Mouse (Mus musculus): ENCODE measurements around the gene Nlrp9b. TPM values are rescaled to one million over a fixed set of nuclear protein-coding genes. Genes with fewer than 3 reads are reported as not detected.
"Not testable (repeated sequence)": the region's sequence is repeated elsewhere in the genome, so short reads cannot be mapped to it uniquely, and the experiment has no call there.

Nlrp9b gene
- not detected in 2 replicates for polyA plus RNA-seq (2015; fragmentation: Nextera tagmentation; extraction: Ambion mirVana)

GRCm38 (mm10) chr7:19991165-19991564 lies at the start of gene Nlrp9b:
TSS of gene Nlrp9b (plus strand) at chr7:19991465.
- not testable (repeated sequence) for H3K4me3 ChIP-seq (ENCODE audit: low read depth, low read length); H3K36me3 ChIP-seq (ENCODE audit: control insufficient read depth, insufficient read depth, low read length); H3K27me3 ChIP-seq (ENCODE audit: control insufficient read depth, insufficient read depth, low read depth, low read length); H3K4me1 ChIP-seq (ENCODE audit: control insufficient read depth, insufficient read depth, low read length); ATAC-seq; H3K9ac ChIP-seq (ENCODE audit: low read depth, low read length); H3K27ac ChIP-seq (ENCODE audit: low read length); H3K4me2 ChIP-seq (ENCODE audit: low read length); H3K9me3 ChIP-seq (replicated peaks; ENCODE audit: control insufficient read depth, low read length, poor library complexity, severe bottlenecking)
- WGBS, result 66% methylated on average over 8 of the region's 8 CpGs

DNA sequence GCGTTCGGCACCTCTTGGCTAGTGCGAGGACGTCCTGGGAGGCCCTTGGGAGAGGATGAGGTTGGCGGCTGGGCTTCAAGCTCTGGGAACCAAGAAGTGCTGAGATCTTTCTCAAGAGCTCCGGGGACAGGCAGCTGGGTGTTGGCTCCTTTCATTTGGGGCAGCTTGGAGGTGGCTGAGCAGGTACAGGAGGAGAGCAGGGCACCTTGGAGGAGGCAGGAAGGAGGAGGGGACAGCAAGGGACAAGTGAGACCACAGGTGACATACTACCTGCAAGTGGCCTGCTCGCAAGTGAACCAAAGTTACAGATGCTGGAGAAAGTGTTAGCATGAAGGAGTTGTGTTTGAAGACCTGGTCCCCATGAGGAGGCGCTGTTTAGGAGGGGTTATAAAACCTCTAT lies 46.6 kb upstream of the Nlrp9b start:
- no peak overlapping the region for H3K27ac ChIP-seq (ENCODE audit: low read length)
- no peaks in the 10 kb centered on the region for H3K9me3 ChIP-seq (replicated peaks; ENCODE audit: control insufficient read depth, low read length, poor library complexity, severe bottlenecking)
- ATAC-seq, result no peak
- H3K4me1 ChIP-seq (ENCODE audit: control insufficient read depth, insufficient read depth, low read length), result no peaks in the 10 kb centered on the region
- no peak overlapping the region for H3K4me3 ChIP-seq (ENCODE audit: low read depth, low read length)
- no peaks in the 10 kb centered on the region for H3K36me3 ChIP-seq (ENCODE audit: control insufficient read depth, insufficient read depth, low read length)
- no peak overlapping the region for H3K4me2 ChIP-seq (ENCODE audit: low read length)
- H3K27me3 ChIP-seq (ENCODE audit: control insufficient read depth, insufficient read depth, low read depth, low read length), result no peaks in the 10 kb centered on the region
- WGBS, result 94% methylated on average over 8 of the region's 8 CpGs
- H3K9ac ChIP-seq (ENCODE audit: low read depth, low read length), result no peak overlapping the region

GRCm38 (mm10) chr7:19945201-19945600 lies 46.1 kb upstream of the Nlrp9b start:
- 93% methylated on average over 5 of the region's 5 CpGs for WGBS
- no peaks in the 10 kb centered on the region for H3K4me1 ChIP-seq (ENCODE audit: control insufficient read depth, insufficient read depth, low read length)
- no peak overlapping the region for H3K4me3 ChIP-seq (ENCODE audit: low read depth, low read length)
- H3K4me2 ChIP-seq (ENCODE audit: low read length), result no peak overlapping the region
- no peaks in the 10 kb centered on the region for H3K36me3 ChIP-seq (ENCODE audit: control insufficient read depth, insufficient read depth, low read length)
- ATAC-seq, result no peak
- H3K9me3 ChIP-seq (replicated peaks; ENCODE audit: control insufficient read depth, low read length, poor library complexity, severe bottlenecking), result no peaks in the 10 kb centered on the region
- no peaks in the 10 kb centered on the region for H3K27me3 ChIP-seq (ENCODE audit: control insufficient read depth, insufficient read depth, low read depth, low read length)
- H3K27ac ChIP-seq (ENCODE audit: low read length), result no peak overlapping the region
- no peak overlapping the region for H3K9ac ChIP-seq (ENCODE audit: low read depth, low read length)

DNA sequence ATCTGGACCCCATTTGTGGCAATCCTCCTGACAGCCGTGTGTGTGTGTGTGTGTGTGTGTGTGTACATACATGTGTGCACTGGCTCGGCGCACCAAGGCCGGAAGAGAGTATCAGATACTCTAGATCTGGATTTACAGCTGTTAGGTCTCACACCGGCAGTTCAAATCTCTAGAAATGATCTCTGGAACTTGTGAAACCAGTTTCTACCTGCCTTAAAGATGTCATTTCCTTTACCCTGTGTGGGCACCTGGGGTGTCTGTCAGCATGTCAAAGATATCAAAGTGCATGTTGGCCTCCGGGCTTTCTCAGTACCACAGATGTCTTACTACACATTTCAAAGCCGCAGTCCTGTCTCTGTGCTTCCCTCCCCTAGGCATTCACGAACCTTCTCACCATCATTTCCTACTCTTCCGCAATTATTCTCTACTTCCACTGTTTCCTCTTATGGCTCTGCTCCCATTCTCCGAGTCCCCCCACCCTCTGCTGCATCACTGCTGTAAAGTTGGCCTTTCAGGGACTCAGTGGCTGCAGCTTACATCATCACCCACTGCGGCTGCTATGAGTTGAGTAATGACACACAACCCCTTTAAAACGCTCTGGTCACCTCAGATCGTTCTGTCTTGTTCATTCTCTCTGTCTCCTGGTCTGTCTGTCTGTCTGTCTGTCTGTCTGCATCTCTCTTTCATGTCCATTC lies 45.3 kb upstream of the Nlrp9b start:
- no peak overlapping the region for H3K4me2 ChIP-seq (ENCODE audit: low read length)
- no peak overlapping the region for H3K4me3 ChIP-seq (ENCODE audit: low read depth, low read length)
- H3K27me3 ChIP-seq (ENCODE audit: control insufficient read depth, insufficient read depth, low read depth, low read length), result no peaks in the 10 kb centered on the region
- H3K27ac ChIP-seq (ENCODE audit: low read length), result no peak overlapping the region
- no peaks in the 10 kb centered on the region for H3K4me1 ChIP-seq (ENCODE audit: control insufficient read depth, insufficient read depth, low read length)
- 91% methylated on average over 13 of the region's 13 CpGs for WGBS
- H3K9me3 ChIP-seq (replicated peaks; ENCODE audit: control insufficient read depth, low read length, poor library complexity, severe bottlenecking), result no peaks in the 10 kb centered on the region
- no peaks in the 10 kb centered on the region for H3K36me3 ChIP-seq (ENCODE audit: control insufficient read depth, insufficient read depth, low read length)
- H3K9ac ChIP-seq (ENCODE audit: low read depth, low read length), result no peak overlapping the region
- ATAC-seq, result no peak

DNA sequence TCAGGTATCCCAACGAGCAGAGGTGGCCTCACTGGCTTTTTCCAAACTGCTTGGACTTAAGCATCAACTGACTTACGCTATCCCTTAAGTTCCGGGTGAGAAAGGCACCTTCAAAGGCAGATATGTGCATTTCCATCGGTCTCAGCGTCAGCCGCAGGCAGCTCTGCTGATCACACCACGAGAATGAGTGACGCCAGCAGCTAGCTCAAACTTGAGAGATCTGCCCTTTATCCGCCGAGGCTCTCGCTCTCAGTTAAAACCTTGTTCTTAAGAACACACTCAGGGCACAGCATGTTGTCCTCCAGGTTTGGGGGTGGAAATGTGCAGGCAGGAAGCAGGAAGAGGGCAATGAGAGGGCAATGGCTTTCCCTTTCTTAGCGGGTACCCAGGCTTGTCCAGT lies 42.3 kb upstream of the Nlrp9b start:
- Histone ChIP-seq H3K9me3 (replicated peaks; ENCODE audit: control insufficient read depth, low read length, poor library complexity, severe bottlenecking) (no peaks in the 10 kb centered on the region), H3K9ac (ENCODE audit: low read depth, low read length) (no peak overlapping the region), H3K4me1 (ENCODE audit: control insufficient read depth, insufficient read depth, low read length) (no peaks in the 10 kb centered on the region), H3K36me3 (ENCODE audit: control insufficient read depth, insufficient read depth, low read length) (no peaks in the 10 kb centered on the region), H3K4me3 (ENCODE audit: low read depth, low read length) (no peak overlapping the region), H3K27me3 (ENCODE audit: control insufficient read depth, insufficient read depth, low read depth, low read length) (no peaks in the 10 kb centered on the region), H3K27ac (ENCODE audit: low read length) (no peak overlapping the region), H3K4me2 (ENCODE audit: low read length) (no peak overlapping the region)
- WGBS, result 80% methylated on average over 12 of the region's 12 CpGs
- no peak for ATAC-seq

DNA sequence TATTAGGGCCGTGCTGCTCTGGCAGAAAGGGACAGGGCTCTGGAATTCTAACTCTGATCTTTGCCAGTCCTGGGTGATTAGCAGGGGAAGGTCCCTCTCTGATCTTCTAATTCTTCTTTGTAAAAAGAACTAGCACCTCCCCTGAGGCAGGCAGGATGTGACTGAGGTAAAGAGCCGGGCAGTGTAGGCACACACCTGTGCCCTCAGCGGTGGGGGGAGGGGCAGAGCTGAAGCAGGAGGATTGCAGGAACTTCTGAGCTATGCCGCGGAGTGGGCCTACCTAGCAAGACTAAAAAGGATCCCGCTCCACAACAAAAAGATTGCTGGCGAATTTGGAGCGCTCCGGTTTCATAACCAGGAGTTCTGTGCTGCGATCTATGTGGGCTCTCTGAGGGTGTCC lies 41.3 kb upstream of the Nlrp9b start:
- Histone ChIP-seq H3K9ac (ENCODE audit: low read depth, low read length) (no peak overlapping the region), H3K4me1 (ENCODE audit: control insufficient read depth, insufficient read depth, low read length) (no peaks in the 10 kb centered on the region), H3K36me3 (ENCODE audit: control insufficient read depth, insufficient read depth, low read length) (no peaks in the 10 kb centered on the region), H3K9me3 (replicated peaks; ENCODE audit: control insufficient read depth, low read length, poor library complexity, severe bottlenecking) (no peaks in the 10 kb centered on the region), H3K4me2 (ENCODE audit: low read length) (no peak overlapping the region), H3K27me3 (ENCODE audit: control insufficient read depth, insufficient read depth, low read depth, low read length) (no peaks in the 10 kb centered on the region), H3K4me3 (ENCODE audit: low read depth, low read length) (no peak overlapping the region), H3K27ac (ENCODE audit: low read length) (no peak overlapping the region)
- WGBS, result 69% methylated on average over 10 of the region's 10 CpGs
- ATAC-seq, result no peak

- H3K27ac ChIP-seq (ENCODE audit: low read length), result no peak within 1 kb of the TSS
- no peaks in the 10 kb centered on the region for H3K27me3 ChIP-seq (ENCODE audit: control insufficient read depth, insufficient read depth, low read depth, low read length)
- no peaks in the 10 kb centered on the region for H3K36me3 ChIP-seq (ENCODE audit: control insufficient read depth, insufficient read depth, low read length)
- ATAC-seq, result no peak
- WGBS, result 66% methylated on average over 9 of the region's 9 CpGs
- H3K9me3 ChIP-seq (replicated peaks; ENCODE audit: control insufficient read depth, low read length, poor library complexity, severe bottlenecking), result no peaks in the 10 kb centered on the region
- H3K4me1 ChIP-seq (ENCODE audit: control insufficient read depth, insufficient read depth, low read length), result no peaks in the 10 kb centered on the region
- no peak within 1 kb of the TSS for H3K4me2 ChIP-seq (ENCODE audit: low read length)
- no peak within 1 kb of the TSS for H3K4me3 ChIP-seq (ENCODE audit: low read depth, low read length)
- H3K9ac ChIP-seq (ENCODE audit: low read depth, low read length), result no peak within 1 kb of the TSS
Observed at GRCm38 (mm10) chr7:19950589-19950988, 40.7 kb upstream of the Nlrp9b start, which contains the start of gene Igsf23. TSS of gene Igsf23 (minus strand) at chr7:19950756.

- no peak overlapping the region for H3K4me2 ChIP-seq (ENCODE audit: low read length)
- H3K4me1 ChIP-seq (ENCODE audit: control insufficient read depth, insufficient read depth, low read length), result no peaks in the 10 kb centered on the region
- no peak for ATAC-seq
- H3K9ac ChIP-seq (ENCODE audit: low read depth, low read length), result no peak overlapping the region
- no peak overlapping the region for H3K4me3 ChIP-seq (ENCODE audit: low read depth, low read length)
- no peak overlapping the region for H3K27ac ChIP-seq (ENCODE audit: low read length)
- no peaks in the 10 kb centered on the region for H3K36me3 ChIP-seq (ENCODE audit: control insufficient read depth, insufficient read depth, low read length)
- WGBS, result 40% methylated on average over 10 of the region's 10 CpGs
- H3K9me3 ChIP-seq (replicated peaks; ENCODE audit: control insufficient read depth, low read length, poor library complexity, severe bottlenecking), result no peaks in the 10 kb centered on the region
- H3K27me3 ChIP-seq (ENCODE audit: control insufficient read depth, insufficient read depth, low read depth, low read length), result no peaks in the 10 kb centered on the region
Observed at GRCm38 (mm10) chr7:19952320-19952986, 38.8 kb upstream of the Nlrp9b start.

DNA sequence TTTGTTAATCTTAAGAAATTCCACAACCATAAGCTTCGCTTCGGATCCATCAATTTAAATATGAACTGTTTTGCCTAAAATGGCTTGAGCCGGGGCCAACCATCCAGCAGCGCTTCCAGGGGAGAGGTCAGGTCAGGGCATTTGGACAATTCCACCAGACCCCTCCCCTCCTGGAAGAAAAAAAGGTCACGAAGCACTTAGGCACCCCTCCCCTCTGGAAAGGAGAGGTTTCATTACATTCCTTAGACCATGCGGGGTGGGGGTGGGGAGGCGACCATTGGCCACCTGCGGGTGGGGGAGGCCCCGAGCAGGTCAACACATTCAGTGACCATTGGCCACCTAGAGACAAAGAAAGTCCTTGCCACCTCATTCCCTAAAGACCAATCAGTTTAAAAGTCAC lies 38.2 kb upstream of the Nlrp9b start:
- 43% methylated on average over 9 of the region's 9 CpGs for WGBS
- no peak overlapping the region for H3K4me2 ChIP-seq (ENCODE audit: low read length)
- no peak for ATAC-seq
- H3K27me3 ChIP-seq (ENCODE audit: control insufficient read depth, insufficient read depth, low read depth, low read length), result no peaks in the 10 kb centered on the region
- no peaks in the 10 kb centered on the region for H3K36me3 ChIP-seq (ENCODE audit: control insufficient read depth, insufficient read depth, low read length)
- no peaks in the 10 kb centered on the region for H3K9me3 ChIP-seq (replicated peaks; ENCODE audit: control insufficient read depth, low read length, poor library complexity, severe bottlenecking)
- H3K27ac ChIP-seq (ENCODE audit: low read length), result no peak overlapping the region
- no peak overlapping the region for H3K9ac ChIP-seq (ENCODE audit: low read depth, low read length)
- no peak overlapping the region for H3K4me3 ChIP-seq (ENCODE audit: low read depth, low read length)
- no peaks in the 10 kb centered on the region for H3K4me1 ChIP-seq (ENCODE audit: control insufficient read depth, insufficient read depth, low read length)
